Mouse (Mus musculus): ENCODE measurements around the gene Bcam. TPM values are rescaled to one million over a fixed set of nuclear protein-coding genes. Genes with fewer than 3 reads are reported as not detected.

Bcam gene
- polyA plus RNA-seq, 1 experiment: 29.3 TPM

DNA sequence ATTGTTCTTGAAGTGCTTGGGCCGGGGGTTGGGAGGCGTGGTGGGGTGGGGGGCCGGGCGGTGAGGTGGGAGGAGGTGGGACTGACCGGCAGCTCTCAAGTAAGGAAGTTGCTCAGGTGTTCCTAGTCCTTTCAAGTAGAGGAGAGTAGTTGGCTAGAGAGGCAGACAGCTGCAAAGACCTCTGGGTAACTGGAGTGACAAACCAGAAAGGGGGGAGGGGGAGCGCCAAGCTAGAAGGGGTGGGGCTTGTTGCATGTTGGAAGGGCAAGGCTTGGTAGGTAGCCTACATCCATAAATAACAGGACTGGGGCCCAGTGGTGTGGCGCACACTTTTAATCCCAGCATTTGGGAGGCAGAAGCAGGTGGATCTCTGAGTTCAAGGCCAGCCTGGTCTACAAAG, 10.9 kb upstream of the Bcam start:
- H3K79me2 ChIP-seq (ENCODE audit: control insufficient read depth, insufficient read depth): no peaks in the 10 kb centered on the region
- H3K36me3 ChIP-seq (ENCODE audit: control insufficient read depth, insufficient read depth): no peaks in the 10 kb centered on the region
- no peaks in the 10 kb centered on the region for H3K27me3 ChIP-seq (ENCODE audit: control insufficient read depth, insufficient read depth, insufficient read length)
- TF ChIP-seq MYOG (IDR thresholded peaks at IDR 0.05; ENCODE audit: control insufficient read depth in 1 of 3, insufficient read depth in 1 of 3, insufficient read length in 2 of 3, low read depth in 2 of 3): no peak
- TF ChIP-seq TCF12 (IDR thresholded peaks at IDR 0.05; ENCODE audit: insufficient read depth, poor library complexity, severe bottlenecking): no peak
- no peak for TF ChIP-seq SRF (IDR thresholded peaks at IDR 0.05; ENCODE audit: control insufficient read depth, insufficient read length, low read depth)
- TF ChIP-seq MYOD1 (IDR thresholded peaks at IDR 0.05; ENCODE audit: control insufficient read depth in 1 of 3, insufficient read length in 2 of 3, low read depth in 2 of 3): no peak
- TF ChIP-seq POLR2AphosphoS2 (IDR thresholded peaks at IDR 0.05; ENCODE audit: insufficient read length, low read depth): no peak
- no peak for TF ChIP-seq CEBPB (IDR thresholded peaks at IDR 0.05; ENCODE audit: insufficient read depth, poor library complexity, severe bottlenecking)
- no peak for TF ChIP-seq REST (IDR thresholded peaks at IDR 0.05; ENCODE audit: insufficient read depth, insufficient read length)
- no peak for TF ChIP-seq MAX (IDR thresholded peaks at IDR 0.05; ENCODE audit: low read depth)
- TF ChIP-seq TCF3 (IDR thresholded peaks at IDR 0.05; ENCODE audit: insufficient read length, low read depth): no peak
- no peak for TF ChIP-seq POLR2A (IDR thresholded peaks at IDR 0.05; ENCODE audit: insufficient read length, low read depth)
- TF ChIP-seq USF1 (IDR thresholded peaks at IDR 0.05; ENCODE audit: low read depth): no peak
- TF ChIP-seq E2F4 (IDR thresholded peaks at IDR 0.05; ENCODE audit: insufficient read depth): no peak
- no peak overlapping the region for H3K4me3 ChIP-seq
- H3K4me2 ChIP-seq (ENCODE audit: low read depth): no peak overlapping the region
- no peak overlapping the region for H3ac ChIP-seq (ENCODE audit: control insufficient read depth, insufficient read length)

DNA sequence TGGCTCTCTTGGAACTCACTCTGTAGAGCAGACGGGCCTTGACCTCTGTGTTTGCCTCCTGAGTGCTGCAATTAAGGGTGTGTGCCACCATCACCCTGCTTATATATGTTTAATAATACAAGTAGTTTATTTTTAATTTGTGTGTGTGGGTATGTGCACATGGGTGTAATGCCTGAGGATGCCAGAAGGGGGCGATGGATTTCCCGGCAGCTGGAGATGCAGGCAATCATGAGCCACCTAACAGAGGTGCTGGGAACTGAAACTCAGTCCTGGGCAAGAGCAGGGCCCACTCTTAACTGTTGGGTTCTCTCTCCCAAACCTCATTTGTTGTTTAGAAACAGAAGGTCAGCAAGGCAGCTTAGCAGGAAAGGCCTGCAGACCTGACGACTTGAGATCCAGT, 9.1 kb upstream of the Bcam start:
- Histone ChIP-seq H3K4me3 (no peak overlapping the region), H3K4me2 (ENCODE audit: low read depth) (no peak overlapping the region), H3K27me3 (ENCODE audit: control insufficient read depth, insufficient read depth, insufficient read length) (no peaks in the 10 kb centered on the region), H3ac (ENCODE audit: control insufficient read depth, insufficient read length) (no peak overlapping the region), H3K79me2 (ENCODE audit: control insufficient read depth, insufficient read depth) (no peaks in the 10 kb centered on the region), H3K36me3 (ENCODE audit: control insufficient read depth, insufficient read depth) (no peaks in the 10 kb centered on the region)
- TF ChIP-seq USF1 (IDR thresholded peaks at IDR 0.05; ENCODE audit: low read depth) (no peak), TCF12 (IDR thresholded peaks at IDR 0.05; ENCODE audit: insufficient read depth, poor library complexity, severe bottlenecking) (no peak), POLR2A (IDR thresholded peaks at IDR 0.05; ENCODE audit: insufficient read length, low read depth) (no peak), MYOG (IDR thresholded peaks at IDR 0.05; ENCODE audit: control insufficient read depth in 1 of 3, insufficient read depth in 1 of 3, insufficient read length in 2 of 3, low read depth in 2 of 3) (no peak), E2F4 (IDR thresholded peaks at IDR 0.05; ENCODE audit: insufficient read depth) (no peak), SRF (IDR thresholded peaks at IDR 0.05; ENCODE audit: control insufficient read depth, insufficient read length, low read depth) (no peak), CEBPB (IDR thresholded peaks at IDR 0.05; ENCODE audit: insufficient read depth, poor library complexity, severe bottlenecking) (no peak), MAX (IDR thresholded peaks at IDR 0.05; ENCODE audit: low read depth) (no peak), REST (IDR thresholded peaks at IDR 0.05; ENCODE audit: insufficient read depth, insufficient read length) (no peak), TCF3 (IDR thresholded peaks at IDR 0.05; ENCODE audit: insufficient read length, low read depth) (no peak), MYOD1 (IDR thresholded peaks at IDR 0.05; ENCODE audit: control insufficient read depth in 1 of 3, insufficient read length in 2 of 3, low read depth in 2 of 3) (no peak)

DNA sequence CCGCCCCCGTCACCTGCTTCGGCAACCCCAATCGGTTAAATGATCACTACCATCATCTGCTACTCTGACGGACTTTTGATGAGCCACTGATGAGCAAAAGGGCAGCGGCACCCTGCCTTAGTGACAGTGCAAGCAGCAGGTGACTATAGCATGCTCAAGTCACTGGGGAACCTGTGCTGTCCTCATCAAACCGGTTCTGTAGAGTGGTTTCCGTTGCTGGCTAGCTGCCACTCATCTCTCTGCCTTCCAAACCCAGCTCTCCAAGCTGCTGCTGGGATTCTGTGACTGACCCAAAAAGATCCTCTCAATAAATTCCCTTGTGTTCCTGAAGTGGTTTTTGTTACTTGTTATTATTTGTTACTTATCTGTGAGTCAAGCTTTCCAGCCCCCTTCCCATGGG, 7.8 kb upstream of the Bcam start:
- no peak overlapping the region for H3ac ChIP-seq (ENCODE audit: control insufficient read depth, insufficient read length)

DNA sequence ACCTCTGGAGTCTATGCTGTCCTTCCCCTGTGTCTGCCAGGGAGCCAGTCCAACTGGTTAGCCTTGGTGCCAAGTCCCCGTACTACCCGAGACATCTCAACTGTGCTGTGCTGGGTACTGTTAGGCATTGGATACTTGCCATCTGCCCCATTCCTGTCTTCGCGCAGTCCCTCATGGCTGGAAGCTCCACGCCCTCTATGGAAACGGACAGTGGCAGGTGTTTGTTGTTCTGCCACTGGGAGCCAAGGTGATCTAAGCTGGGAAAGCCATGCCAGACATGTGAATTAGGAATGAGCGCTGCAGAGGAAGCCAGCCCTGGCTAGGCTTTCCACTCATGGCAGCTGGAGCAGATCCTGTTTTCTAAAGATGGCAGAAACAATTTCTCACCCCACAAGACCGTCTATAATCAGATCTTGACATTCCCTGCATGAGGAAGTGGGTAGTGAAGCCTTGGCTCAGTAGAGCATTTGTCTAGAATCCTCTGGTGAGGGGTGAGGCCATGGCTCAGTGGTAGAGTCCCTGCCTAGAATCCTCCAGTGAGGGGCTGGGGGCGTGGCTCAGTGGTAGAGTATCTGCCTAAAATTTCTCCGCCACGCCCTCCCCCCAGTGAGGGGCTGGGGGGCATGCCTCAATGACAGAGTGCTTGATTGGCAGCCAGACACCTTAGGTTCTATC, 6.4 kb upstream of the Bcam start:
- H3ac ChIP-seq (ENCODE audit: control insufficient read depth, insufficient read length): no peak overlapping the region
- no peaks in the 10 kb centered on the region for H3K36me3 ChIP-seq (ENCODE audit: control insufficient read depth, insufficient read depth)
- no peak overlapping the region for H3K4me3 ChIP-seq
- no peaks in the 10 kb centered on the region for H3K79me2 ChIP-seq (ENCODE audit: control insufficient read depth, insufficient read depth)
- no peak overlapping the region for H3K4me2 ChIP-seq (ENCODE audit: low read depth)
- H3K27me3 ChIP-seq (ENCODE audit: control insufficient read depth, insufficient read depth, insufficient read length): no peaks in the 10 kb centered on the region
- TF ChIP-seq SRF (IDR thresholded peaks at IDR 0.05; ENCODE audit: control insufficient read depth, insufficient read length, low read depth) (no peak), TCF12 (IDR thresholded peaks at IDR 0.05; ENCODE audit: insufficient read depth, poor library complexity, severe bottlenecking) (peak; percentile 27), MYOG (IDR thresholded peaks at IDR 0.05; ENCODE audit: control insufficient read depth in 1 of 3, insufficient read depth in 1 of 3, insufficient read length in 2 of 3, low read depth in 2 of 3) (peak; percentile 49 to 77 (median 53)), POLR2AphosphoS2 (IDR thresholded peaks at IDR 0.05; ENCODE audit: insufficient read length, low read depth) (no peak), MYOD1 (IDR thresholded peaks at IDR 0.05; ENCODE audit: control insufficient read depth in 1 of 3, insufficient read length in 2 of 3, low read depth in 2 of 3) (peak; percentile 94 to 96 (median 94)), POLR2A (IDR thresholded peaks at IDR 0.05; ENCODE audit: insufficient read length, low read depth) (no peak)

More for the DNA sequence above, 7.8 kb upstream of the Bcam start:
- H3K4me3 ChIP-seq: no peak overlapping the region
- no peaks in the 10 kb centered on the region for H3K36me3 ChIP-seq (ENCODE audit: control insufficient read depth, insufficient read depth)
- no peaks in the 10 kb centered on the region for H3K79me2 ChIP-seq (ENCODE audit: control insufficient read depth, insufficient read depth)
- TF ChIP-seq MYOD1 (IDR thresholded peaks at IDR 0.05; ENCODE audit: control insufficient read depth in 1 of 3, insufficient read length in 2 of 3, low read depth in 2 of 3): no peak
- no peak for TF ChIP-seq MAX (IDR thresholded peaks at IDR 0.05; ENCODE audit: low read depth)
- TF ChIP-seq POLR2A (IDR thresholded peaks at IDR 0.05; ENCODE audit: insufficient read length, low read depth): no peak
- TF ChIP-seq TCF12 (IDR thresholded peaks at IDR 0.05; ENCODE audit: insufficient read depth, poor library complexity, severe bottlenecking): no peak
- TF ChIP-seq MYOG (IDR thresholded peaks at IDR 0.05; ENCODE audit: control insufficient read depth in 1 of 3, insufficient read depth in 1 of 3, insufficient read length in 2 of 3, low read depth in 2 of 3): no peak
- H3K27me3 ChIP-seq (ENCODE audit: control insufficient read depth, insufficient read depth, insufficient read length): no peaks in the 10 kb centered on the region
- H3K4me2 ChIP-seq (ENCODE audit: low read depth): no peak overlapping the region

DNA sequence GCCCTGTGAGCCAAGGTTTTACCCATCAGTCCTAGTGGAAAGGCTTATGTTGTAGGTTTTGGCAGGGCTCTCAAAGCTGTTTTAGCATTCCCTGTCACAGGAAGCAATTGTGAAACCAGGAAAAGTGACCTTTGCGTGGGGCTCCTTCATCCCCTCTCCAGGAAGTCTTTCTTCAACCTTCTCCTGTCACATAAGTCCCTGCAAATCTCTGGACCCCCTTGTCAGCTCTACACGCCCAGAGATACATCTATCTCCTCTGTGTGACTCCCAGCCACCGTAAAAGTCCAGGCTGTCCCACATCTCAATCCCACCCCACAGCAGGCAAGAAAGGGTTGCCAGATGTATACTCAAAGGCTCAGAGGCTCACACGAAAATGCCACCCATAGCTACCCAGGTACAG, 866 bp upstream of the Bcam start:
- Histone ChIP-seq H3K36me3 (ENCODE audit: control insufficient read depth, insufficient read depth) (no peaks in the 10 kb centered on the region), H3K4me3 (no peak overlapping the region), H3K79me2 (ENCODE audit: control insufficient read depth, insufficient read depth) (no peaks in the 10 kb centered on the region), H3K27me3 (ENCODE audit: control insufficient read depth, insufficient read depth, insufficient read length) (peaks cover 14% of the 10 kb centered on the region), H3K4me2 (ENCODE audit: low read depth) (no peak overlapping the region), H3ac (ENCODE audit: control insufficient read depth, insufficient read length) (no peak overlapping the region)
- TF ChIP-seq POLR2AphosphoS2 (IDR thresholded peaks at IDR 0.05; ENCODE audit: insufficient read length, low read depth) (no peak), POLR2A (IDR thresholded peaks at IDR 0.05; ENCODE audit: insufficient read length, low read depth) (no peak), TCF12 (IDR thresholded peaks at IDR 0.05; ENCODE audit: insufficient read depth, poor library complexity, severe bottlenecking) (no peak), REST (IDR thresholded peaks at IDR 0.05; ENCODE audit: insufficient read depth, insufficient read length) (no peak), MYOG (IDR thresholded peaks at IDR 0.05; ENCODE audit: control insufficient read depth in 1 of 3, insufficient read depth in 1 of 3, insufficient read length in 2 of 3, low read depth in 2 of 3) (no peak)
